Mouse (Mus musculus) gastrocnemius, postnatal 10 days (tissue): ENCODE results near the gene Wdr48. TPM values are rescaled to one million over a fixed set of nuclear protein-coding genes. Genes with fewer than 3 reads are reported as not detected.

Experiments used
- DNase-seq: peaks from one replicate; pipeline ENCODE4 v3.0.0; 2021; ENCODE audit warnings: mixed read lengths
- total RNA-seq, 2 experiments: library from RNA; stranded (reverse); gene quantifications; 2 replicates each; pipeline ENCODE4 v1.2.3; 2021

The Wdr48 gene
- total RNA-seq, 2 experiments from 2014 or later: 14.1 to 19.6 TPM

DNA sequence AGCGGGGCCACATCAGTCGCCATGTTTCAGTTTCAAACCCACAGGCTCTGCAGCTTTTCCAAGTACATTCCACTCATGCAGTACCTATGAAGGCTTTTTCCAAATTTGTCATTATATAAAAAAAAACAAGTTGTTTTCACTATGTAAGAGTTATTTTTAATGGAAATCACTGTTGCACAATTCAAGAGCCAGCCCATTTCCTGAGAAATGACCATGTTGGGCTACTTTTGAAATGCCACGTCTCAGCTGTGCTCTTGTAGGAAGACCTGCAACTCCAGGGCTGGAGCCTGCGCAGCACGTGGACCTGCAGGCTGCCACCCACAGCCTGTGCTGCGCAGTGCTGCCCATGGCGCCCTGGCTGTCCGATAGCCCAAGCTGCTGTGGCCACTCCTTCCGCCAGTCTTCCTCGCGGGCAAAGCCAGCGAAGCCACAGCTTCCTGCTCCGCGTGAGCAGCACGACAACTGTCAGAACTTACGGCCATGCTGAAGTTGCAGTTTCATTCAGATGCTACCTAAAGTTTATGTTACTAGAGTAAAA is 30.5 kb downstream of the Wdr48 start:
- DNase-seq: no peak

DNA sequence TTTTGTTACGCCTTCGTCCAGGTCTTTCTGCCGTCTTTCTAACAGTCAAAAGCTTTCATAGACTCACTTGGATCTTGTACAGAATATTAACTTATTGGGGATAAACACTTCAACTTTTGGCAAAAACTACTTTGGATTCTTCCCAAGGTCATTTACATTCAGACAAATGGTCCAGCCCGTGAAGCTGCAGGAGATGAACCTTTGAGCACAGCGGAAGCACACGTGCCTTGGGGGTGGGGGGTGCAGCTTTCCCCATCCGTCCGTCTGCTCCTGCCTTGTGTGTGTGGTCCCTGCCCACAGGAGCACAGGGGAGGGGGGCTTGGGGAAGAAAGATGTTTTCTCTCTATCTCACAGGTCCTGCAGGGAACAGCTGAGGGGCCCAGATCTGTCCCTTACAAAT is 31.1 kb downstream of the Wdr48 start:
- DNase-seq: no peak

DNA sequence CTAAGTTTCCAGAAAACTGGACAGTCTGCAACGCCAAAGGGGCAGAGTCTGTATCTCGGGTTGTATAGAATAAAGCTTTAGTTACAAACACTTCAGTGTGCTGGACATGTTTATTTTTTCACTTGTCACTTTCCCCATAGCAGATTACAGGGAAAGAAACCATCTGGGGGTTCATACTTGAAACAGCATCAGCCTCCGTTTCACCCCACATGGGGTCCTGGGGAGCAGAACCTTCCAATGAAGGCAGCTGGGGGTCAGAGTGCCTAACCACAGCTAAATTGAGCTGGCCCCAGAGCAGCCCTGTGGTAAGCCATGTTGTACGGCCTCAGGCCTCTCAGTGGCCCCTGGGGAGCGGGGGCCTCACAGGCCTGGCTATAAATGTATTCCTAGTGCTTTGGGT is 31.8 kb downstream of the Wdr48 start:
- DNase-seq: no peak

DNA sequence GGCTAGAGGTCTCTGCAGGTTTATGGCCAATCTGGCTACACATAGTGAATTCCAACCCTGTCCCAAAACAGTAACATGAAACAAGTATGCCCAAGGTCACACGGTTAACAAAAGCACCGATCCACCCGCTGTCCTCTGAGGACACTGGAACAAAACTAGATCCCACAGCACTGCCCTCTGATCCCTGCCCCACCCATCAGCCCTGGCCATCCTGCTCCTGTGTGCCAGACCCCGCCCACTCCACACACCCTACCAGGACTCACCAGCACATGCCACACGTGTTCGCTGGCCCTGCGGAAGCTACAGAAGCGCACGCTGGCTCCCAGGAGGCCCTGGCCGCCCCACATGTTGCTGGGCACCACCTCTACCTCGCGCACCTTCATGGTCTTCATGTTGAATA is 37.7 kb downstream of the Wdr48 start:
- DNase-seq: no peak

DNA sequence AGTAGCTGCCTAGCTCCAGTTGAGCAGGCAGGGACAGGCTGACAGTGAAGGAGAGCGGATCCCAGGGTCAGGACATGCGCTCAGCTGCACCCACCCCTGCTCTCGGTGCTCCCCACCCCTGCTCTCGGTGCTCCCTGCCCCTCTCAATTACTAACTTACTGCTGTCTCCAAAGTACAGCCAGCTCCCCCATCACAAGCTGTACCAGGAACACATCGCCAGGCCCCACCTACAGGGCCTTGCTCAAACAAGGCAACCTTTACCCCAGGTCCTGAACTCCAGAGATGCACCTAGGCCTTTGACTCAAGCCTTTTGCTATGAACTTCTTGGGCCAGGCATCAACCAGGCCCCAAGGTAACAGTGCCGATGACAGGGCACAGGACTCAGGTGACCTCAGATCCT is 39.0 kb downstream of the Wdr48 start:
- DNase-seq: no peak

DNA sequence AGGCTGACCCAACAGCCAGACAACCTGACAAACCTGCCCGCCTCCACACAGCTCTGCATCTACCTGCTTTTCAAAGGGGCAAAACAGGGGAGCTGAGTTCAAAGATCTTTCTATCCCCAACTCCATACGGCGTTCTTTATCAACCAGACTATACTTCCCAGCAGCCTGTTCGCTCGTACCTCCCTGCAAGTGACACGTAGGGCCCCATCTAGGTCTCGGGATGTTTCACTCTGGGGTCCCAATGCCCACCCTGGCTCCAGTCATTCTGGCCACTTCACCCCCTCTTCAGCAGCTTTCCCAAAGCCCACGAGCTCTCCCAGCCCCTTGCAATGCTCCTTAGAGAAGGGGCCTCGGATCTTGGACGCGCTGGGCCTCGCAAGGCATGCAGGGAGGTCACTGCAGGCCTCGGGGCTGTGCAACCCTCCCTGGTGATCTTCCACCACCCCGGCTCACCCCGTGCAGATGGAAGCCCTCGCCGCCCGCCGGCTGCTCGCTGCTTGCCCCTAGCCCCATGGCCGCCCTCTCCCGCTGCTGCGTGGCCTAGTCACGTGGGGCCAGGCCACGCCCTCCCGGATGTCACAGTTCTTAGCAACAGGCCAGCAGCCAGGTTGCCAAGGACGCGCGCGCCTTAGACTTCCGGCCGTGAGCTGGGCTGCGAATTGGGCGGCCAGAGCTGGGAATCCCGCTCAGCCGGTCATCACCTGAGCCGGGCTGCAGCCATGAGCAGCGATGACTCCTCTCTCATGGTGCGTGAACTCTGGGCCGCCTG is 42.5 kb downstream of the Wdr48 start, which contains the start of the genes Gorasp1 and Ttc21a:
Gene Gorasp1 (minus strand): TSS at position 561 of the 769 bp plus-strand sequence.
Gene Ttc21a (plus strand): TSS at position 602 of the 769 bp plus-strand sequence.
- DNase-seq: peak; percentile 98

DNA sequence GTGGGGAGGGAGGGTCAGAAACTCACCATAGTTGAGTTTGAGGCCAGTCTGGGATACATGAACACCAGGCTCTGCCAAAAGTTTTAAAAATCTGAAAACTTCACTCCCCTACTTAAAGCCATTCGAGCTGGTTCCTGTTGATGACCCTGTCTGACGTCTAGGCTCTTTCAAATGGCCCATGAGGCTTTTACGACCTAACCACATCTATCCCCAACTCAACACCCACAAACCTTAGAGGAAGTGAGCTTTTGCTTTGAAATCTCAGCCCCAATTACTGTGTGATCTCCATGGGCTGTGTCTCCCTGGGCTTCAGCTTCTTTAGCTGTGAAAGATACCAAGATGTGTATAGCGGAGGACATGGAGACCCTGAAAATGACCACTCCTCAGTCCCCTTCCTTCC is 43.8 kb downstream of the Wdr48 start:
- no peak for DNase-seq

DNA sequence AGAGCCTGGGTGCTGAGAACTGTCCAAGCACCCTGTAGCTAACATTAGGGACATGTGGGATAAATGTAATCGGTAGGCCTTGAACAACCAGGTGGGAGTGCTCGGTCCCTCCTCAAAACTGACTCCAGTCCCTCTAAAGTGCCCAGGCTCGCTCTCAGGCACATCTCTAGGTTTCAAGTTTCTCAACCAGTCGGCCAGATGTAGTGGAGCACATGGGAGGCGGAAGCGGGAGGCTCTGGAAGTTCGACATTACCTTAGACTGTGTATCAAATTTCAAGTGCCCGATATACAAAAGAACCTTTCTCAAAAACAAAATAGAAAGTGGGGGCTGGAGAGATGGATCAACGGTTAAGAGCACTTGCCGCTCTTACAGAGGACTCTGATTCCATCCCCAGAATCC is 45.0 kb downstream of the Wdr48 start:
- no peak for DNase-seq

DNA sequence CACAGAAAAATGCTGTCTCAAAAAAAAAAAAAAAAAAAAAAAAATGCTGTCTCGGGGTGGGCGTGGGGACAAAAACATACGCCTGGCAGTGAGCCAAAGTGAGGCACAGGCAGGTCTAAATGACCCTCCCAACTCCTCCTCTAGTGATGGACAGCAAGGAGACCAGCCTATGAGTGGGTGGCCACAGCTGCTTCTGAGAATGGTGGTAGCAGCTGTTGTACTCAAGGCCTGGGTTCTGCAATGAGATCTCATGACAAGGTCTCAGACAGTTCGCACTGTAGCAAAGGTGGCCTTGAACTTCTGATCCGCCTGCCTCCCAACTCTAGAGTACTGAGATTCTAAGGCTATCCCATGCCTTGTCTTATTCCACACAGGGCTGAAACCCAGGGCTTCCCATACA is 46.7 kb downstream of the Wdr48 start:
- DNase-seq: no peak

DNA sequence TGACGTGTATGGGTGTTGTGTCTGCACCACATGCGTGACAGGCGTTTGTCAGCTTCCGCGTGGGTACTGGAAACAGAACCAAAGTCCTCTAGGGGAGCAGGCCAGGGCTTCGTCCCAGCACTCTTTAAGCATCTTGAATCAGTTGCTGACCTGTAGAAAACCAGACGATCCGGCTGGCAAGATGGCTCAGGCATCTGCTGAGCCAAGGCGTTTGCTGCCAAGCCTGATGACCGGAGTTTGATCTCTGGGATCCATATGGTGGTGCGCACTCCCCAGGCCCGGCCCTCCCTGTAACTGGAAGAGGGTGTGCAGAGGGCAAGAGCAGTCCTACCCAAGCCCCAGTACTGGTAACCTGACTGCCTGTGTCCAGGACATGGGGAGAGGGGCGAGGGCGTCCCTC is 47.2 kb downstream of the Wdr48 start:
- DNase-seq: no peak

DNA sequence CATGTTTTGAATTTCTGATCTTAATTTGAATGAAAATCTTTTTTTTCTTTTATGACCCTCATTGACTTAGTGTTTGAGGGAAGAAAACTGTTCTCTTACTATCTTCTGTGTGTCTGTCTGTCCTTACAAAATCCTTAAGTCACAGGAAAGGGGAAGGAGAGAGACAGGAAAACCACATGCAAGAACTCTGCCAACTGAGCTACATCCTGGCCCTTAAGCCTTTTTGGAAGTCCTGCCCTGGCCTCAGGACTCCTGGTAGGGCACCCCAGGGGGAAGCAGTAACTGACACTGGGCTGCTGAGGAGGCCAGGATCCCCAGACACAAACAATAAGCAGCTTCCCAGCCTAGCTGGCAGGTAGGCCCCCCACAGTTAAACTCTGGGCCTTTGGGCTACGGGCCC is 48.6 kb downstream of the Wdr48 start:
- no peak for DNase-seq

DNA sequence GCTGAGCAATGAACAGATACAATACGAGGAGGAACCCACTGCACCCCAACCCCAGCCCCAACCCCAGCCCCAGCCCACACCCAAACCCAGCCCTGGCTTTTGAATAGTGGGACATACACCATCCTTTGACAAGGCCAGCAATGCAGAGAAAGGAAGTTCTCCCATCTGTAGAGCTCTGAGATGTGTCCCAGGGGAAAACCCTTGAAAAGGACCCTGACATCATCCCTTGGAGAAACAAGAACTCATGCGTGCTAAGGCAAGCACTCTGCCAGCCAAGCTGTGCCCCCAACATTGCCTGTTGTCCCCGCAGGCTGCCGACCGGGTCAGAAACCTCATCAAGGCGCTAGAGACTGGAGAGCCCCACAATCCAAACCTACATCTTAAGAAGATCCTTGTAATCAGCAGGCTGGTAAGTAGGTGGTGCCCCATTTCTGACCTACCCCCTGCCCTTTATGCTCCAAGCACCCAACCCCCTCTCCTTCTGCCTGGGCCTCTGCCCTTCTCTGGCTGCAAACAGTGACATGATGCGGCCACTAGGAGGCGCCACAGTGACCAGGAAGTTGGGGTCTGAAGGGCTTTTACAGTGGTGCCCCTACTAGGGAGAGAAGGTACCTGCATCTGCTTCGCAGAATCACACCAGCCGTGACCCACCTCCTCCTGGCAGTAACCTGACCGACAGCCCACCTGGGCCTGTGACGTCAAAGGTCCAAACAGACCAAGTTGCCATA is 50.7 kb downstream of the Wdr48 start:
- no peak for DNase-seq

DNA sequence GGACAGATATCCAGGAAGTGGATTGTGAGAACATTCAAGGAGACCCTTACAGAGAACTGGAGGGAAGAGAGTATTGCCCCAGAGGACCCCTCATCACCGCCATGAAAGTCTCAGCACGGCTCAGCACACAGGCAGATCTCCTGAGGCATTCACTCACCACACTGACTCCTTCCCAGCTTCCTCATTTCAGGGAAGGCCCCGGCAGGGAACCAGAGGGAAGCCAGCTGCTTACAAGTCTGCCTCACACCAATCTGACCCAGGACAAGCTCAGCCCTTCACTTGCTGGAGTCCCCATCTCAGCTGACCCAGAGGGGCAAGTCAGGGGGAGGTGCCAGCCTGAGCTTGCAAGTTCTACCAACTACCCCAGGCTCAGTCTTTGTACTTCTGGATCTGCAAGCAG is 54.1 kb downstream of the Wdr48 start:
- no peak for DNase-seq

DNA sequence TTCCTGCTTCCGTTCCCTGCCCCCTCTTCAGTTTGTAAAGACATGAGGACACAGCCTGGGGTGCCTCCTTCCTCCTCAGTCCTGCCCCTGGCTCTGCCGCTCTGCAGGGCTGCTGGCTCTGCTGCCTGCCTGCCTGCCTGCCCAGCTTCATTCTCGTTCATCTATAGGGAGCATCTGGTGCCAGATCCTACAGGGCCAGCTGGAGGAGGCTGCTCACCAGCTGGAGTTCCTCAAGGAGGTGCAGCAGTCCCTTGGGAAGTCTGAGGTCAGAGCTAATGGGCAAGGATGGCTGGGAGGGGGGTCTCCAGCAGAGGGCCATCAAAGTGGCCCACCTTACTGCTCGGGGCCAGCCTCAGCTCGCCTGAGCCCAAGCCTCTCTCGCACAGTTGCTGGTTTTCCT is 55.8 kb downstream of the Wdr48 start:
- no peak for DNase-seq

DNA sequence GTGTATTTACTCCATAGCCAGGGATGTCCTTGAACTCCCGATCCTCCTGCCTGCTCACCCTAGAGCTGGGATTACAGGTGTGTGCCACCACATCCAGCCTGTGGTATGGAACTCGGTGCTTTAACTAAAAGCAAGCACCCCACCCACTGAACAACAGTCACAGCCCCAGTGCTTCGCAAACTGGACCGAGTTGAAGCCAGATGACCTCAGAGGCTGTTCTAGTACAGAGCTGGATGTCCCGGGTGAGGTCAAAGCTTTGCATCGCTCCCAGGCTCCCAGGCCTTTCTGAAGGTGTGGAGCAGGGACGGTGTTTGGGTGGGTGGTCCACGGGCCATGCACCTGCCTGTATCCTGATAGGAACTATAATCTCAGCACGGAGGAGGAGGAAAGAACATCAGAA is 56.7 kb downstream of the Wdr48 start:
- DNase-seq: no peak

DNA sequence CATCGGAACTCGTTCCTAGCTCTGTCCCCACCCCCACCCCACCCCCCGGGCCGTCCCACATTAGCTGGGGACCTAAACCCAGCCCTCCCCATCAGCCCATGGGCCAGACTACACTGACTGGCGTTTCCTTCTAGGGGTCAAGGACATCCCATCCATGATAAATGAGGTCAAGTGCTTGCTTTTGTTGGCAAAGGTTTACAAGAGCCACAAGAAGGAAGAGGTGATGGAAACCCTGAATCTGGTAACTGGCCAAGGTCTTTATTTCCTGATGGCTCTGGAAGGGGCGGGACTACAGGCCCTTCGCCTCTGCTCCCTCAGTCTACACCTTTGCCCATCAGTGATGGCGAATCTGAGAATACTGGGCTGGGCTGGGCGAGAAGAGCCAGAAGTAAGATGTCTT is 64.2 kb downstream of the Wdr48 start:
- DNase-seq: no peak

DNA sequence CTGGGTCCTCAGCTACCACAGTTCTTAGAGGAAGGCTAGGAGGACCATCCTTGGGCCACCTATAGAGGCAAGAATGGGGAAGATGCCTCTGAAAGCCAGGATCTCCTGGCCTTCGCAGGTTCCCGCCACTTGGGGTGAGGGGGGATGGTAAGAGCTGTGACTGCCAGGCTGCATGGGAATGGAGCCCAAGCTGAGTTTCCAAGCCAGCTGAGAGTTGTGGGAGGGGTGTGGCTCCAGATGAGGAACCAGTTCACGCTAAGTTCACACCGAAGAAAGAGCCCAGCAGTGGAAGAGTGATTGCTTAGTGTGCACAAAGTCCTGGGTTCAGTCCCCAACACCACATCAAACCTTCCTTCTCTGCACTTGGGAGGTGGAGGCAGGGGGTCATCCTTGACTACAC is 67.5 kb downstream of the Wdr48 start:
- no peak for DNase-seq

DNA sequence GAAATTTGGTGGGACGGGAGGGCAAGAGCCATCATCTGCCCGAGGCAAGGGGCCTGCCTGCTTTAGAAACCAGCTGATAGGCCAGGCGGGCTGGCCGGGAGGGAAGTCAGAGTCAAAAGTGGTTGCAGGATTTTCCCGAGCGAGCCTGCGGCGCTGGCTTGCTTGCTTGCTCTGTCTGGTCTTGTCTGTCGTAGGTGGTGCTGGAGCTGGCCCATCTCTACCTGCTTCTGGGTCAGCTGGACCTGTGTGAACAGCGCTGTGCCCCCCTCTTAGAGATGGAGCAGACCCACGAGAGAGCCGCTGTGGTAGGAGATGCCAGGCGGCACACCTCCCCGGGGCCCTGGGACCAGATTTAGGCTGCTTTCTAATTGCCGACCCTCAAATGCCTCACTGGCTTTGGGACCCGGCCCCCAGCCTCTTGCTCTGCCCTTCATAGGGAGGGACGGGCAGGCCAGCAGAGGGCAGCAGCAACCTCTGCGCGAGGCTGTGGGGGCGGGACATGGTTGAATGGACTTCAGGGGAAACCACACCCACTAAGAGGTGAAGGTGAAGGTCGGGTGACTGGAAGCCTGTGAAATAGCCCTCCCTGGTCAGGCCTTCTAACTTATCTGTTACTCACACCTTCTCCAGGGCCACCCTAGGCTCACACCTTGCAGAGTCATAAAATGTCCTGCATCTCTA is 68.4 kb downstream of the Wdr48 start:
- peak; percentile 71 for DNase-seq

DNA sequence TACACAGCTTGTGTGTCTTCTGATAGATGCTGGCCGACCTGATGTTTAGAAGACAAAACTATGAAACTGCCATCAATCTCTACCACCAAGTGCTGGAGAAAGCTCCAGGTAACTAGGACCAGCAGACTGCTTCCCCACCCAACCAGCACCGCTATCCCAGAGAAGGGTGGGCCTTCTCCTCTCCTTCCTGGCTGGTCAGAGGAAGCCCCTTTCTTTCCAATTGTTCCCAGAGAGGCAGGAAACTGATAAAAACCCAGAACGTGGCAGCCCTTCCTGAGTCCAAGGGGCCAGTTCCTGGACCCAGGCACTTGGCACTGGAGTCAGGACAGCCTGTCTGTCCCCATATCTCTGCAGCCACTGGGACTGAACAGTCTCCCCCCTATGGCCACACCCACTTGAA is 69.5 kb downstream of the Wdr48 start:
- DNase-seq: no peak

DNA sequence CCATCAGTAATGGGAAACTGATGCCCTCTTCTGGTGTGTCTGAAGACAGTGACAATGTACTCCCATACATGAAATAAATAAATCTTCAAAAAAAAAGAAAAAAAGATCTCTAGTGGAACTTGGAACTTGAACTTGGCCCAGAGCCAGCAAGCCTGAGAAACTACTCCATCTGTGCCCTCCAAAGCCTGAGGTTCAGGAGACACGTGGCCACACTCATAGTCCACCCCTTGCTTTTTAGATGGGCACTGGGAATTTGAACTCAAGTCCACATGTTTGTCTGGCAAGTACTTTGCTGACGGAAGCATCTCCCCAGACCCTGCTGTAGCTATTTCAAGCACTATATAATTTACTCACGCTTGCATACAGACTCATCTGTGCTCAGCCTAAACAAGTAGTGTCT is 70.5 kb downstream of the Wdr48 start:
- DNase-seq: no peak

DNA sequence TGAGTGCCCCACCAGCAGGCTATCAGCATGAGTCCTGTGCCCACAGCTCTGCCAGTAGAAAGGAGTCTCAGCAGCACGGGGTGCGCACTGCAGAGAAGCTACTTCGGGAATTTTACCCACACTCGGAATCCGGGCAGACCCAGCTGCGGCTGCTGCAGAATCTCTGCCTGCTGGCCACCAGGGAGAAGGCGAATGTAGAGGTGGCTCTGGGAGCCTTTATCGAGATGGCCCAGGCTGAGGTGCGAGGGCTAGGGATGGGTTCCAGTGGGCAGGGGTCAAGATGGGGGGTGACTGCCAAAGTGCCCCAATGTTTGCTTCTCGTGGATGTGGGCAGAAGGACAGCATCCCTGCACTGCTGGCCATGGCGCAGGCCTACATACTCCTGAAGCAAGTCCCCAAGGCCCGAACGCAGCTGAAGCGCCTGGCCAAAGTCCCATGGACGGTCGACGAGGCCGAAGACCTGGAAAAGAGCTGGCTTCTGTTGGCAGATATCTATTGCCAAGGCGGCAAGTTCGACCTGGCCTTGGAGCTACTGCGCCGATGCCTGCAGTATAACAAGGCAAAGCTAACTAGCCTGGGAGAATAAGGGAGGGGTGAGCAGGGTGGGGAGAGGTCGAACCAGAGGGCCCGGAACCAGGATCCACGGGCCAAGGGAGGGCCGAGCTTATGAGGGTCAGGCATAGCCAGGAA is 71.7 kb downstream of the Wdr48 start:
- DNase-seq: no peak

DNA sequence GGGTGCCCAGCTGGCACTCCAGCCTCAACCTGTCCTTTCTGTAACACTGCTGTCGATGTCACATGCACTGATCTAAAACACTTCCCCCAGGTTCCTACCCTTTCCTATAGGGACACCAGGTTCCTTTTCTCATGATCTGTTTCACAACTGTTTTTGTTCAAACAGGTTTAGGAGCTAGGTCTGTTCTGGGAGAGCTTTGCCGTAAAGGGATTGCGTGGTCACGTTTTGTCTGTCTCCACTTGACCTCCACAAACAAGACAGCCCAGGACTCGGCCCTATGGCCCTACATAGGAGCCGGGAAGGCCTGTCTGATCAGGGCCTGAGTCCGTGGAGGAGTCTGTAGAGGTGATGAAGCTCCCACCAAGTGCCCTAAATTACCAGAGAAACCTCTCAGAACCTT is 75.1 kb downstream of the Wdr48 start:
- DNase-seq: no peak
